Mouse (Mus musculus) olfactory bulb, adult 2 months (tissue): ENCODE results near the gene Galnt18.

Source experiments
- CTCF ChIP-seq: fragments of 200-500 bp; IDR thresholded peaks from 2 replicates; pipeline ENCODE4 v1.5.1; 2012; ENCODE audit warnings: low read depth, mild to moderate bottlenecking, low read length, moderate library complexity; ENCODE audit not compliant: insufficient read depth
- POLR2A ChIP-seq: fragments of 200-500 bp; IDR thresholded peaks from 2 replicates; pipeline ENCODE4 v1.6.1; 2012; ENCODE audit warnings: mild to moderate bottlenecking, low read depth, low read length, moderate library complexity; ENCODE audit not compliant: insufficient read depth

DNA sequence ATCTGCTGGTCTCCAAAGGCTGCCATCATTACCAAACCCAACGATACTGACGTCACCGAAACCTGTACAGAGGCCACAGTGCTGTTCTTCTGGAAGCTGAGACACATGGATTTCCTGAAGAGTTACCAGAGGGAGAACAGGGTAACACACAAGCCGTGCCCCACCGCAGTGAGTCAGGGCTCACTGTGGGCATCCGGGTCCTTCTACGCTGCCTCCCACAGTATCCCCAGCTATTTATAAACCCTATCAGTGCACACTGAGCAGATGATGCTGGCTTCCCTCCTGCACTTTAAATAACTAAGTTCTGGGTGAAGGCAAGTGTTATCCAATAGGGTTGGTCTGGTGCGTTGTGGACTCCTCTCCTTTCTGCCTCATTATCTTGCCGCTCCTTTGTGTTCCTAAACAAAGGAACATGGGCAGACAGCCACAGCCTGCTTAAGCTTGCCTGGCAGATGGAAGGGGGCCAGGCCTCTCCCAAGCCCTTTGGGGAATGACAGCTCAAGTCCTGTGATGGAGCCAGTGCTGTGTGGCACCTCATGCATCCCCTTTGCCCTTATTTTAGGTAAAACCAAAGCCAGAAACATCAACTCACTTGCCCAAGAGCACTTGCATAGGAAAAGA is 87.0 kb downstream of the Galnt18 start:
- TF ChIP-seq CTCF (no peak), POLR2A (no peak)
